Mouse (Mus musculus) liver, embryonic 11.5 days (tissue): ENCODE data around the gene Myt1l. TPM values are rescaled to one million over a fixed set of nuclear protein-coding genes. Genes with fewer than 3 reads are reported as not detected.

ENCODE experiments used
- ATAC-seq: fragments of 200-750 bp; cut with Nextera tagmentation; replicated peaks from 2 replicates; pipeline ENCODE4 v1.8.0; 2017; ENCODE audit warnings: moderate number of reproducible peaks, mild to moderate bottlenecking, moderate TSS enrichment, moderate library complexity; ENCODE audit not compliant: low FRiP score
- DNase-seq: peaks from one replicate; pipeline ENCODE4 v3.0.0-alpha.2; 2017; ENCODE audit warnings: low spot score
- H3K27ac ChIP-seq: fragments of 300-500 bp; sonication (generic); 2 replicates; pipeline ENCODE4 v1.5.1; 2014; ENCODE audit warnings: mild to moderate bottlenecking, low read depth, low read length, control low read depth
- H3K27me3 ChIP-seq: fragments of 300-500 bp; sonication (generic); replicated peaks from 2 replicates; pipeline ENCODE4 v1.6.1; 2014; ENCODE audit warnings: low read length, mixed read lengths; ENCODE audit not compliant: control insufficient read depth, insufficient read depth
- H3K36me3 ChIP-seq: fragments of 300-500 bp; sonication (generic); 2 replicates; pipeline ENCODE4 v1.6.1; 2014; ENCODE audit warnings: mild to moderate bottlenecking, low read length, moderate library complexity, mixed read lengths; ENCODE audit not compliant: control insufficient read depth, insufficient read depth
- H3K4me1 ChIP-seq: fragments of 300-500 bp; sonication (generic); replicated peaks from 2 replicates; pipeline ENCODE4 v1.6.1; 2014; ENCODE audit warnings: low read length, mixed read lengths; ENCODE audit not compliant: control insufficient read depth, insufficient read depth
- H3K4me2 ChIP-seq: fragments of 300-500 bp; sonication (generic); 2 replicates; pipeline ENCODE4 v1.6.1; 2014; ENCODE audit warnings: mild to moderate bottlenecking, control low read depth, moderate library complexity
- H3K4me3 ChIP-seq: fragments of 300-500 bp; sonication (generic); 2 replicates; pipeline ENCODE4 v1.5.1; 2014; ENCODE audit warnings: low read depth, low read length, control low read depth
- H3K9ac ChIP-seq: fragments of 300-500 bp; sonication (generic); 2 replicates; pipeline ENCODE4 v1.6.1; 2014; ENCODE audit warnings: low read depth, low read length, control low read depth
- H3K9me3 ChIP-seq: fragments of 300-500 bp; sonication (generic); 2 replicates; pipeline ENCODE4 v1.6.1; 2016; ENCODE audit warnings: low read length, inconsistent platforms, mixed read lengths; ENCODE audit not compliant: control insufficient read depth
- WGBS: fragments of 180-500 bp; shearing (Covaris S2); extraction: QIAGEN DNeasy Blood & Tissue Kit; methylation state at CpG from one replicate; pipeline ENCODE4 v1.1.7; 2014; 5-methylcytosine and 5-hydroxymethylcytosine counted together
- polyA plus RNA-seq: library from polyadenylated mRNA; unstranded; fragments of >200 nt; fragmentation: Nextera tagmentation; extraction: Ambion mirVana; gene quantifications from 2 replicates; pipeline ENCODE4 v1.2.1, GENCODE M21; 2014

Myt1l gene
- polyA plus RNA-seq, 1 experiment from 2014 or later, result 0.44 TPM

DNA sequence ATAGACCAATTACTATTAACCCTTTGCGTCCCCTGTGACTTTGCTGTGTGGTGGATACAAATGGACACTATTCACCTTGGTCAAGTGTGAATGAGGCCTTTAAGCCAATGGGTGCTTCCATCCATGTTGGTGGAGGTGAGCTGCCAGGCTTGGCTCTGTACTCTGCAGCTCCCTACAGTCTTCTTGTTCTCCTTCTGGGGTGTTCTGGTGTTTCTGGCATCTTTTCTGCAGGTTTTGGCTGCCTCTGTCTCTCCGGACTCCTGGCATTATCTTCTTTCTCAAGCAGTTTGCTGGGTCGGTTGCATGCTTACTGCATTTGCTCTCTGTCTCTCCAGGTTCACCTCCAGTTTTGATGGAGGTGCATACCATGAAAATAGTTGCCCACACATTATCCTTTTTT lies 416.5 kb downstream of the Myt1l start:
- Histone ChIP-seq H3K4me1 (peaks cover 3% of the 10 kb centered on the region), H3K9me3 (no peaks in the 10 kb centered on the region), H3K4me3 (no peak overlapping the region), H3K36me3 (no peaks in the 10 kb centered on the region), H3K4me2 (no peak overlapping the region), H3K27ac (no peak overlapping the region), H3K27me3 (no peaks in the 10 kb centered on the region), H3K9ac (no peak overlapping the region)
- DNase-seq (no peak), ATAC-seq (no peak)
- WGBS, result 68% methylated on average over 3 of the region's 3 CpGs

- DNase-seq (no peak), ATAC-seq (no peak)
- Histone ChIP-seq H3K9me3 (no peaks in the 10 kb centered on the region), H3K9ac (no peak overlapping the region), H3K36me3 (no peaks in the 10 kb centered on the region), H3K4me3 (no peak overlapping the region), H3K27me3 (no peaks in the 10 kb centered on the region), H3K27ac (no peak overlapping the region), H3K4me2 (no peak overlapping the region), H3K4me1 (peaks cover 3% of the 10 kb centered on the region)
- 31% methylated on average over 6 of the region's 6 CpGs for WGBS
Measured at GRCm38 (mm10) chr12:29945182-29945743, 417.1 kb downstream of the Myt1l start.

- DNase-seq (no peak), ATAC-seq (no peak)
- Histone ChIP-seq H3K4me3 (no peak overlapping the region), H3K9me3 (no peaks in the 10 kb centered on the region), H3K4me2 (no peak overlapping the region), H3K4me1 (no peaks in the 10 kb centered on the region; the same call in 1 of the 2 replicates), H3K36me3 (no peaks in the 10 kb centered on the region), H3K27ac (no peak overlapping the region), H3K27me3 (no peaks in the 10 kb centered on the region), H3K9ac (no peak overlapping the region)
- 59% methylated on average over 6 of the region's 6 CpGs for WGBS
Measured at GRCm38 (mm10) chr12:29951043-29951442, 422.9 kb downstream of the Myt1l start.

DNA sequence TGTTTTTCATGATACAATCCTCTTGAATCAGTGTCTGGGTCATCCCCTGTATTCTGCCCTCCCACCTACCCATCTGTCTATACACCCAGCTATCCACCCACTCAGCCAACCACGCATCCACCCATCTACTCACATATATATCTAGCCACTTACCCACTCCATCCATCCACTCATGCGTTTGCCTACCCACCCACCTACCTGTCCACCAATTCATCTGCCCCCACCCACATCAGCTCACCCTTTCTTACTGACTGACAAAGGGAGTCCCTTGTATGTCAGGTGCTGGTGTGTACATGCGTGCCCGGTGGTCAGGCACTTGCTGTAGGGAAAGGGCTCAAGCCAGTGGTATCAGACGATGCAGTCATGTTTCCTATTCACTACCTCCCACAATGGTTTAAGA lies 423.3 kb downstream of the Myt1l start:
- Histone ChIP-seq H3K4me3 (no peak overlapping the region), H3K4me2 (no peak overlapping the region), H3K27ac (no peak overlapping the region), H3K4me1 (no peaks in the 10 kb centered on the region; the same call in 1 of the 2 replicates), H3K36me3 (no peaks in the 10 kb centered on the region), H3K27me3 (no peaks in the 10 kb centered on the region), H3K9me3 (no peaks in the 10 kb centered on the region), H3K9ac (no peak overlapping the region)
- no peak for ATAC-seq
- WGBS, result 74% methylated on average over 5 of the region's 5 CpGs
- DNase-seq, result no peak

- H3K27ac ChIP-seq, result no peak overlapping the region
- no peak overlapping the region for H3K4me3 ChIP-seq
- H3K27me3 ChIP-seq, result no peaks in the 10 kb centered on the region
- H3K4me2 ChIP-seq, result no peak overlapping the region
- no peak for DNase-seq
- no peaks in the 10 kb centered on the region for H3K36me3 ChIP-seq
- 81% methylated on average over 6 of the region's 6 CpGs for WGBS
- H3K9ac ChIP-seq, result no peak overlapping the region
- ATAC-seq, result no peak
- H3K4me1 ChIP-seq, result no peaks in the 10 kb centered on the region; the same call in 1 of the 2 replicates
- no peaks in the 10 kb centered on the region for H3K9me3 ChIP-seq
Measured at GRCm38 (mm10) chr12:29952102-29952501, 423.9 kb downstream of the Myt1l start.

GRCm38 (mm10) chr12:29953999-29954398 lies 425.8 kb downstream of the Myt1l start:
- H3K4me3 ChIP-seq, result no peak overlapping the region
- H3K27ac ChIP-seq, result no peak overlapping the region
- H3K4me2 ChIP-seq, result no peak overlapping the region
- no peaks in the 10 kb centered on the region for H3K27me3 ChIP-seq
- H3K9ac ChIP-seq, result no peak overlapping the region
- no peaks in the 10 kb centered on the region for H3K36me3 ChIP-seq
- 72% methylated on average over 11 of the region's 11 CpGs for WGBS
- no peak for ATAC-seq
- no peak for DNase-seq
- no peaks in the 10 kb centered on the region; the same call in 1 of the 2 replicates for H3K4me1 ChIP-seq
- H3K9me3 ChIP-seq, result no peaks in the 10 kb centered on the region

GRCm38 (mm10) chr12:29954464-29954863 lies 426.3 kb downstream of the Myt1l start:
- H3K9ac ChIP-seq, result no peak overlapping the region
- no peak overlapping the region for H3K4me3 ChIP-seq
- no peak overlapping the region for H3K4me2 ChIP-seq
- no peak for ATAC-seq
- H3K27me3 ChIP-seq, result no peaks in the 10 kb centered on the region
- no peaks in the 10 kb centered on the region for H3K36me3 ChIP-seq
- WGBS, result 83% methylated on average over 3 of the region's 3 CpGs
- no peaks in the 10 kb centered on the region for H3K9me3 ChIP-seq
- H3K4me1 ChIP-seq, result no peaks in the 10 kb centered on the region; the same call in 1 of the 2 replicates
- no peak for DNase-seq
- H3K27ac ChIP-seq, result no peak overlapping the region

DNA sequence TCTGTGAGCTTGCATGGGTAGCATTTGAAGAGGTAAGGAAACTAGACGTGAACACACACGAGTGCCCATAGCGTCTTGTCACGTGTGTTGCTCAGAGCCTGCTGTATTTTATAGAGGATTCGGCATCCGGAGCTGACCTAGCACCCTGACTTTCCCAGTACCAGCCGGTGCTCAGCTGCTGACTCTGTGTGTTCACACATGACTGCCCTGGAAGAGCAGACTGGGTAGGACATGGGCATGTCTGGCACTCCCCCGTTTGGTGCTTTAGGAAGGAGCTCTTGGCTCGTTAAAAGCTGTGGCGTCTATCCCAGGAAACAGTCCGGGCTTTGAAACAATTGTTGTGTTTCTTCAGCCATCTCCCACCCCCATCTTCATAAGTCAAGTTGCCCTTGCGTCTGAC lies 428.8 kb downstream of the Myt1l start:
- H3K27ac ChIP-seq, result no peak overlapping the region
- H3K27me3 ChIP-seq, result no peaks in the 10 kb centered on the region
- no peak overlapping the region for H3K9ac ChIP-seq
- ATAC-seq (no peak), DNase-seq (no peak)
- 76% methylated on average over 12 of the region's 12 CpGs for WGBS
- no peak overlapping the region for H3K4me2 ChIP-seq
- H3K4me1 ChIP-seq, result no peaks in the 10 kb centered on the region
- no peaks in the 10 kb centered on the region for H3K9me3 ChIP-seq
- no peaks in the 10 kb centered on the region for H3K36me3 ChIP-seq
- no peak overlapping the region for H3K4me3 ChIP-seq

DNA sequence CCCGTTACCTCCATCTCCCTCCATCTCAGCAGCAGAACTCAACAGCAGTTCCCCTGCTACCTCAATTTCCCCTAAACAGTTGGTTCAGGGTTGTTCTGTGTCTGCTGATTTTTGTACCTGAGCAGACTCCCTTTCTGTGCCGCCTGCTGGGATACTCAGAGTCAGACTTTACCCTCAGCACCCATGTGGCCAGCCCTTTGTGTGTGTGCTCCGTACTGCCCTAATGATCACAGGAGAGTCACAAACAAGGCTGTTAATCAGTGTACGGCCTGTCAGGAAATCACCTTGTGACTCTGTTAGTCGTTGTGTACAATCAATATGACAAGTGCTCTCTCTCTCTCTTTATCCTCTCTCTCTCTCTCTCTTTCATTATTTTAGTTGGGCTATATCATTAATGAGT lies 430.5 kb downstream of the Myt1l start:
- ATAC-seq, result no peak
- H3K4me1 ChIP-seq, result no peaks in the 10 kb centered on the region

More for the DNA sequence above, 430.5 kb downstream of the Myt1l start:
- Histone ChIP-seq H3K27me3 (no peaks in the 10 kb centered on the region), H3K9me3 (no peaks in the 10 kb centered on the region), H3K36me3 (no peaks in the 10 kb centered on the region), H3K9ac (no peak overlapping the region), H3K4me2 (no peak overlapping the region), H3K27ac (no peak overlapping the region), H3K4me3 (no peak overlapping the region)
- no peak for DNase-seq
- WGBS, result 66% methylated on average over 5 of the region's 5 CpGs
